Mouse (Mus musculus): ENCODE data around the gene Slc4a8.

Slc4a8 gene

DNA sequence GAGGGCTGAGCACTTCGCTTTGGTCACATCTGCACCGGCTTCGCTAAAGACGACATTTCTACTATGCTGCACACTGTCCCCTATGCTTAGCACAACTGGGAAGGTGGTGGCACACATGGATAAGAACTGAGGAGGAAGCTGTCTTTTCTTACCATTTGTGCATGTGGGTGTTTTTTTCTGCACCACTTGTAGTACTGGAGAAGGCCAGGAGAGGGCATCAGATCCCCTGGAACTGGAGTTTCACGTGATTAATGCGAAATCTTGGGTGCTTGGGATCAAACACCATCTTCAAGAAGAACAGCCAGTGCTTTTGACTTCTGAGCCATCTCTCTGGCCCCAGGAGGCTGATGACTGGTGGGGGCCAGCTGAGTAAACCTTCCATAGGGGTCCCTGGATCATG, 69.1 kb downstream of the Slc4a8 start:
- DNase-seq (ENCODE audit: low spot score), result no peak

DNA sequence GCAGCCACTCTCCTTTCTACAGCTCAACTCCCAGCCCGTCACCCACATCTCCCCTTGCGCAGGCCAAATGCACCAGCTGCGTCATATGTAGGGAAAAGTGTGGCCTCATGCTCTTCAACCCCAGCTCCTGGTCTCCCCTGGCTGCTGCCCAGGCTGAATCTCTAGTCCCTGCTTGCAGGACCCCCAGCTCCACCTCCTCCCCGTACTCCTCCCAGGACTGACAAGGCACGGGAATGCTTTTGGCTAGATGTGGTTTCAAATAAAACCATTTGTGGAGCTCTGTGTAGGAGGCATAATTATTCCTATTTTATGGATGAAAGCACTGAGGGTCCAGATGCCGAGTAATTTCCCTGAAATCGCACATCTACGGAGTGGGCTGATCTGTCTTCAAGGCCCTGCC, 70.6 kb downstream of the Slc4a8 start:
- DNase-seq (ENCODE audit: low spot score), result no peak

DNA sequence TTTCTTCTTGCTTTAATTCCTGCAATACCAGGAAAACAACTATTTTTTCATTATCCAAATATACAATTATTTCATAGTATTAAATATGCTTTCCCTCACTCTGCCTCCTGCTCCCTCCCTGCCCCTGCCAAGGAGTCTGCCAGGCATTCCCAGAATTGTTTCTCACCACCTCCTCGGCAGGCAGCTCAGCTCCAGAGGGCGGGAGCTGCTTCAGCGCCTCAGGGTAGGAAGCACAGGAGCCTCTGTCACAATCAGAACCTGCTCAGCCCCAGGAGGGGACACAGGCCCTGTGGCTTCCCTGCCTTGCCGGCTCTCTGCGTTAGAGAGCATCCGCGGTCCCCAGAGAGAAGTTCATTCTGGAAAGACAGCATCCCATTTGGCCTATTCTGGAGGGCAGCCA, 71.2 kb downstream of the Slc4a8 start:
- DNase-seq (ENCODE audit: low spot score), result no peak

DNA sequence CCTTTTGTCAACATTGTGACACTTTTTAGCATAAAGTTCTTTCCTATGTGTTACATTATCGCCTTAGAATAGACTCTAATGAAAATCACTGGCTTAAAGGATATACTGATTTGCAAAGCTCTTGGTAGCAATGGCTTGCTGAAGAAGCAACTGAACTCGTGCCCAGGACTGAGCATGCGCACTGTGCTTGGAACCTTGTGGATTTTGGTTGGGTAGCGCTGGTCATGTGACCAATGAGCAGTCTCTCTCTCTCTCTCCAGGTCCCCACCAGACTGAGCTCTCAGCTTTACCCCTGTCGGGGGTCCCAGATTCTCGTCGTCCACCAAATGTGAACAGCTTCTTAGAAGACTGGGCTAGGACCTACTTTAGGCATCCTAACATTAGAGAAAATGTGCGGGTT, 75.2 kb downstream of the Slc4a8 start:
- DNase-seq (ENCODE audit: low spot score), result no peak

DNA sequence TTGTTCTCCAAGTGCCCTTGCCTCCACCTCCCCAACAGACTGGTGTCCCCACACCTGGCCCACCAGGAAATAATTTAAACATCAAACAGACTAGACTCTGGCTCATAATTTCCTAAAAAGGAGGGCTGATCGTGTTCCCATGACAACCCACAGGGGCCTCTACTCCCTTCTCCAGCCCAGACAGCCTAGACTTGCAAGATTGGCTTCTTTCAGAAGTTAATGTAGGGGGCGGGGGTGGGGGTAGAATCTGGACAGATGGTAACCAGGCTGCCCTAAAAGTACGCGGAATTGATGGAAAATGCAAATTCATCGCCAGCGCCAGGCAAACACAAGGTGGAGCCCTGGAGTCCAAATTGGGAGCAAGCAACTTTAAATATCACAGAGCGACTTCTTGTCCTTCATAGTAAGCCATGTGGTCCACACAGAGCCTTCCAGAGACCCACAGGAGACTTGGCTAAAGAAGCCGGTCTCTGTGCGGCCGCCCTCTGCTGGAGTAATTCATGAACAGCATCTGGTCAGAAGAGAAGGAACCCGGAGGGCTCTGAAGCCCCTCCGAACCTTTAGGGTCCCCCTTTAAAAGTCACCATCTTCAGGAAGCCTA, 77.2 kb downstream of the Slc4a8 start:
- DNase-seq (ENCODE audit: low spot score), result peak; percentile 81

DNA sequence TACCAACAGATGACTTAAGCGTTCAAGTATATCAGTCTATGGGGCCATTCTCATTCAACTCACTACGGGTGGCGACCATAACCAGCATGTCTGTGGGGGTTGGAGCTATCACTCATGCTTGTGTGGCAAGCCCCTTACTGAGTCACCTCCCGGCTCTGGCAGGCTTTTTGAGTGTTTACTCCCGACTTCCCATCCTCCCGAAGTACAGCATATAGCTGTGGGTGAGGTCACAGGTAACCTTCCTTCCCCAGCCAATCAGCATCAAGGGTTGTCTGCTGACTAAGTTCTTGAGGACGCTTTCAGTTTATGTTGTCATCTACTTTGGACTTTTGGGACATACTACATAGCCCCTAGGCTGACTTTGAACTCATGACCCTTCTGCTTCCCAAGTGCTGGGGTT, 82.8 kb downstream of the Slc4a8 start:
- DNase-seq (ENCODE audit: low spot score), result no peak

DNA sequence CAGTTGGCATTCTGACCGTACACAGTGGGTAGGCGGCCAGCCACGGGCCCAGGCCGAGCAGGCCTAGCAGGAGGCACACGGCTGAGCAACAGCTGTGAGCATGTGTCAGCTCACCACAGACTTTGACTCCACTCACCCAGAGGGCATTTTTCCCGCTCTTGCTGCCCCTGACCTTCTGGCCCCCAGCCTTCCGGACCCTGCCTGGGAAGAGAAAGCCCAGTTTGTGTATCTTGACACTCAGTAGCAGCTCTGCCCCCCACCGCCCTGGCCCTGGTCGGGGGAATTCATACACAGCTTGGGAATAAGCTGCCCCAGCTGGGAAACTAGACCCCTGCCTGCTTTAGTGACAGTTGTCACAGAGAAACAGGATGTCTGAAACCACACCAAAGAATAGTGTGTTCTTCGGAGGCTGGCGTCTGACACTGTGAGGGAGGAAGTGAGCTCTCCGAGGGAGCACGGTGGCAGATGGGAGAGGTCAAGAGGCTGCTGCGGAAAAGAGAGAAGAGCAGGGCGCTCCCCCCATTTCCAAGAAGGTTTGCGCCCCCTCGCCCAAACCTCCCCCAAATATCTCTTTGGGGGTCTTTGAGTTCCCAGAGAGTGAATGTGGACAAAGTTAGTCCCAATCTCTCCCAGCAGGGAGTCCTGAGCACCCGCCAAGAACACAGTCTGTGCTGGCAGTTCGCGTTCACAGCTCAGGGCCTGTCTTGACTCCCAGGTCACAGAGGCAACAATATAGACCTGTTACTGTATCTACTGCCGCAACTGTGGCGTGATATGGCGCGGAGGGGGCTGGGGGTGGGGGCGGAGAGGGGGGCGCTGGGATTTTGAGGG, 83.7 kb downstream of the Slc4a8 start:
- DNase-seq (ENCODE audit: low spot score), result no peak

DNA sequence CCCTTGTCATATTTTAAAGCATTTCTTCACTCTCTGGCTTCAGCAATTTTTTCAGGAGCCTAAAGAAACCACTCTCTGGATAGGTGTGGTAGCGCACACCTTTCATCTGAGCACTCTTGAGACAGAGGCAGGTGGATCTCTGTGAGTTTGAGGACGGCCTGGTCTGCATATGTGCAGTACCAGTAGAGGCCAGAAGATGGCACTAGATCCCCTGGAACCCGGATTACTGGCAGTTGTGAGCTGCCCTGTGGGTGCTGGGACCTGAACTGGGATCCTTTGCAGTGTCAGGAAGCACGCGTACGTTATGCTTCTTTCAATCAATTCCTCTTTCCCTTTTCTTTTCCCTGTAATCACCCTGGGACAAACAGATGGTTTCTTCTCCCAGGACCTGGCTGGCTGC, 85.6 kb downstream of the Slc4a8 start:
- DNase-seq (ENCODE audit: low spot score), result no peak

DNA sequence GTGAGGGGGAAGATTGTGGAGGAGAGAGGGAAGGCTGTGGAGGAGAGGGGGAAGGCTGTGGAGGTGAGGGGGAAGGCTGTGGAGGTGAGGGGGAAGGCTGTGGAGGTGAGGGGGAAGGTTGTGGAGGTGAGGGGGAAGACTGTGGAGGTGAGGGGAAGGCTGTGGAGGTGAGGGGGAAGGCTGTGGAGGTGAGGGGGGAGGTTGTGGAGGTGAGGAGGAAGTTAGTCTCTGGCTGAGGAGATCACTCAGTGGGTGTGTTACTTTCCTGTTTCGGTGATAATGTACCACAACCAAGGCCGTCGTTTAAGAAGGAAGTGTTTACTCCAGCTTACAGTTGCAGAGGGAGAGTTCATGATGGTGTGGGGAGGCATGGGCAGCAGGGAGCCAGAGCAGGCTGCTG, 96.0 kb downstream of the Slc4a8 start:
- no peak for DNase-seq (ENCODE audit: low spot score)

DNA sequence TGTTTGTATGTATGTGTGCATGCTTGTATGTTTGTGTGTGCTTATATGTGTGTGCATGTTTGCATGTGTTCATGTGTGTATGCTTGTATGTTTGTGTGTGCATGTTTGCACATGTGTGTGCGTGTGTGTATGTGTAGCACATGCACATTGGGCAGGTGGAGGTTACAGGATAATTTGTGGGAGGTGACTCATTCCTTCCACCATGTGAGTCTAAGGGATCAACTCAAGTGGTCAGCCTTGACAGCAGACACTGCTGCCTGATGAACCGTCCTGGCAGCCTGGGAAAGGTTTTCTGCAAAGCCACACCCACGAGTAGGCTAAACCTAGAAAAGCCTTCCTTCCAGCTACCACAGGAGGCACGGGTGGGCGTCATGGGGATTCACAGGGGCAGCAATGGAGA, 99.3 kb downstream of the Slc4a8 start:
- DNase-seq (ENCODE audit: low spot score), result no peak

DNA sequence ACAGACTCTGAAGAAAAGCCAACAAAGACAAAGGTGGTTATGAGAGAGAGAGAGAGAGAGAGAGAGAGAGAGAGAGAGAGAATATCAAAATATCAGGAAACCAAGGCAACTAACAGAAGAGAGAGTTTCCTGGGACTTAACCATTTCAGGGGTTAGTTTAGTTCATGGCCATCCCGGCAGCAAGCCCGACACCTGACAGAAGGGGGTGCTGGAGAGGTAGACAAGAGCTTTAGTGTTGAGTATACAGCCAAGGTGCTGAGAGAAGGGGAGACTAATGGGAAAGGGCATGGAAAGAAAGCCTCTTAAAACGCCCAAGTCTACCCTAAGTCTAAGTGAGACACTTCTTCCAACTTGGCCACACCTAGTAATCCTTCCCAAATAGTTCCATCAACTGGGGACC, 104.0 kb downstream of the Slc4a8 start:
- DNase-seq (ENCODE audit: low spot score), result no peak

DNA sequence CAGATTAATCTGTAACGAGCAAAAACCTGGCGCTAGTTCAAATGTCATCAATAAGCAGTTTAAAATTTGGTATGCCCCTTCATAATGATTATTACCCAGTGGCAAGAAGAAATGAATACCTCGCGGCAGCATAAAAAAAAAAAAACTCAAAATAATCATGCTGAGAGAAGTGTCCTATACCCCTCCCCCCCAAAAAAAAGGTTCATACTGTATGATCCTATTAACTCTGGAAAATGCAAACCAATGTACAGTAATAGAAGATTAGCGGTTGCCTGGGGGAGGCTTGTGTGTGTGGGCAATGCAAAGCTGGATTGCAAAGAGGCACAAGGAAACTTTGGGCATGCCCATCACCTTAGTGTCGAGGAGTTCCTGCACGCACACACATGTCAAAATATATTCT, 108.0 kb downstream of the Slc4a8 start, which contains the start of gene Scn8a:
Gene Scn8a, plus strand, starts transcription at position 301 of the 400 bp plus-strand sequence.
- no peak for DNase-seq (ENCODE audit: low spot score)

DNA sequence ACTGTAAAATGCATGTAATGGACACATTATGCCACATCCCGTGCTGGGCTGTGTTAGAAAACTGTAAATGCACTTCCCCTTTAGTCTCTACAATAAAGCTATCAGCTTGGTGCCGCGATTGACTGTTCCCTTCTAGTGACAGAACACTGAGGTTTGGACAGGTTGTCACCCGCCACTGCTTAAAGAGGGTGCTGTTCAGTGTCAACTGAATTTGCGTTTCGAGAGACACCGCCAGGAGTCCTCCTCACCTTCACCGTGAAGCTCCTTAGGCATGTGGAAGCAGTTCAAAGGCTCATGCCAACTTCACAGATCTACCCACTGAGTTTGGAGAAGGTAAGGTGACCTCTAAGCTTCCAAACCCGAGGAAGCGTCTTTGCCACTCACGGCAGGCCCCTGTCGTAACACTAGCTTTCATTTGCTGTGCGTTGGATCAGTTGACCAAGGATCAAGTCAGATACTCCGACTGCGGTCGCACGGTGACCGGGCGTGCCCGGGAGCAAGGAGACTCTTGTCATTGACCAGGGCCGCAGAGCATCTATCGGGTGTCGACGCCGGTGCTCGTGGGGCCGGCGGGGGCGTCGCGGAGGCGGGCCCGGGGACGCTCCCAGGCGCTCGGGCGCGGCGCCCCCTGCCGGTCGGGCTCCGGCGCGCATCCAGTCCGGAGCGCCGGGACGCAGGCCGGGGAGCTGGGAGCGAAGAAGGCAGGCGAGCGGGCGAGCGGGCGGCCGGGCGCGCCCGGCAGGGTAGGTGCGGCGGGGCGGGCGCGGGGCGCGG, 108.6 kb downstream of the Slc4a8 start:
- DNase-seq (ENCODE audit: low spot score), result peak; percentile 77

DNA sequence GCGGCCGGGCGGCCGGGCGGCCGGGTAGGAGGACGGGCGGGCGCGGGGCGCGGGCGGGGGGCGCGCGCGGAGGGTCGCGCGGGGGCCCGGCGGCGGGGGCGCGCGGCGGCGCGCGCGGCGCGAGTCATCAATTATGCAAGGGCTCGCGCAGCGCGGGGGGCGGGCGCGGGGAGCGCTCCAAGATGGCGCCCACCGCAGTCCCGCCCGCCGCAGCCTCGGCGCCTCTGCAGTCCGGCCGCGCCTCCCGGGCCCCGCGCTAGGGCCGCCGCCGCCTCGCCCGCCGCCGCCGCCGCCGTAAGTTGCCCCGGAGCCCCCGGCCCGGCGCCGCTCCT, 109.2 kb downstream of the Slc4a8 start:
- peak; percentile 59 for DNase-seq (ENCODE audit: low spot score)

DNA sequence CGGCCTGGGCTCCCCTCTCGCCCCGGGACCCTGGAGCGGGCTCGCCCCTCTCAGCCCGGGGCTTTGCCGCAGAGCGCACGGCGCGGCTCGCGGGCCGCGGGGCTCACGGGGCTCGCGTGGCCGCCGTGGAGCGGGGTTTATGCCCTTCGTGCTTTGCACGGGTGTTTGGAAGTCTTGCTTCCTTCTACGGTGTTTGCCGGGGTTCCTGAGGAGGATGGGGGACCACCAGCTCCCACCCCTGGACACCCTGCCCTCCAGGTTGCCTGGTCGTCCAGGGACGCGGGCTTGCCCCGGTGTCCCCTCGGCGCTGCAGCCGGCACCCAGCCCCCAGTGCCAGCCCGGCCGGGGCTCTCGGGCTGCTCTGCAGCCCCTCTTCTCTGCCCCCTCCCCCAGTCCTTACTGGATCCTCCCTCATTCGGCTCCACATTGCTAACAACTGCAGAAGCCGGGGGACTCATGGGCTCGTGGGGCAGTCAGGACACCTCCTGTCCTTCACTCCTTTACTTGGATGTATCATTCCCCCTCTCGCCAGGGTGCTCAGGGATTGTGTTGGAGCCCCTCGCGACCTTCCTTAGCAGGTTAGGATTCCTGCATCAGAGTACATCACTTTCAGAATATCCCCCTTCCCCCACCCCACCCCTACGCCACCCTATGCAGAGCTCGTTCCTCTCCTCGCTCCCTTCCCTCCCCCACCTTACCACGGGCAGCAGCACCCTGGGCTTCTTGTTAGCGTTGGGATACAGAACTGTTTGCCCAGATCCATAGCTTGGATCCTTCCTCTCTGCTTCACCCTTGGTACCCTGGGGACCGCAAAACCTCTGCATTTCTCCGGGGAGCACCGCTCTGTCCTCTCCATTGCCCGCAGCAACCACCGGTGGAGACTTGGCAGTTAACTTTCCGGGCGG, 109.8 kb downstream of the Slc4a8 start:
- DNase-seq (ENCODE audit: low spot score), result no peak

DNA sequence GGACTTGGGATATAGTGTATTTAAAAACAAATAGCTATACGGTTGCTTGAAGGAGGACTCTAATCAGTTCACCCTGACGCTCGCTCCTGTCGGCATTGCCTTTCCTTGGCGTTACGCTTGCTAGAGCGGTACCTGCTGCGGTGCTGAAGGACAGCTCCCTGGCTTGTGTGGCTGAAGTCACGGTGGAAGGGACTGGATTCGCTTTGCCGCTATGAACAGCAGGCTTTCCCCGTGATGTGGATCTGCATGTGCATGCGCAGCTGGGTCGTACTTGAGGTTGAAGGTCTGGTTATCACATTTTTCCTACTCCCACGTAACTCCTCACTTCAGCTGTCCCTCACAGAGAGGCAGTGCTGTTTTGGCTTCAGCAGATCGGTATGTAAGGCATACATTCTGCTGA, 111.6 kb downstream of the Slc4a8 start:
- peak; percentile 88 for DNase-seq (ENCODE audit: low spot score)
